Mouse (Mus musculus): ENCODE data around the gene Rasgrp2. TPM values are rescaled to one million over a fixed set of nuclear protein-coding genes. Genes with fewer than 3 reads are reported as not detected.

Rasgrp2 gene
- polyA plus RNA-seq, 1 experiment from 2014 or later, result 18.6 TPM

DNA sequence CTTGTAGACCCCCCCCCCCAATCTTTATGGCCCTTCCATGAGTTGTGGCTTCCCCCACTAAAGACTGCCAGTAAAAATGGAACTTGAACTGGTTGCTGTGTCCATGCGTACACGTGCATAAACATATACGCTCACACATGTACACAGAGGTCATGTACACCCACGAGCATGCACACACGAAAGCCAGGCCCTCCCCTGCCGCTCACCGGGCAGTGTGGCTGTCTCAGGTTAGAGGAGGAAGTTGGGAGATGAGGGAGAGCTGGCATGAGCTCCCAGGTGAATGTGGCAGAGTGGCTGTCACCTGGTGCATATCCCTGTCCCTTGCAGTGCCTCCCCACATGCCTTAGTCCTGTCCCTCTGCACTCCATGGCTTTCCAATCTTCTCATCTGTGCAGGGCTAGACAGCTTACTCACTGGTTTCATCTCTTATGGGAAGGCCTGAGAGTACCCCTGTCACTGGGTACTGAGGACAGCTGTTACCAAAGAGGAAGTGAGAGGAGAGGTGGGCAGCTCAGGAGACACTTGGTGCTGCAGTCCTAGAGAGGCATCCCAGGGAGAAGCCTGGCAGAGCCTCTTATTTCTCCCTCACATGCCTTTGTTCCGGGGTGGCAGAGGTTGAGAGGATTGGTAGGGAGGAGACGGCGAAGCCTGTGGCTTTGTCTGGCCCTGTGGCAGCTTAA is 55.0 kb downstream of the Rasgrp2 start:
- Histone ChIP-seq H3K36me3 (replicated peaks) (no peaks in the 10 kb centered on the region), H3K9me3 (no peaks in the 10 kb centered on the region), H3K27me3 (replicated peaks; ENCODE audit: low read depth, poor library complexity, severe bottlenecking) (peaks cover 32% of the 10 kb centered on the region), H3K4me1 (peaks cover 26% of the 10 kb centered on the region), H3K4me3 (no peak overlapping the region), H3K27ac (replicated peaks) (no peak overlapping the region)
- DNase-seq (ENCODE audit: low spot score), result no peak
- WGBS, result 73% methylated on average over 10 of the region's 10 CpGs

DNA sequence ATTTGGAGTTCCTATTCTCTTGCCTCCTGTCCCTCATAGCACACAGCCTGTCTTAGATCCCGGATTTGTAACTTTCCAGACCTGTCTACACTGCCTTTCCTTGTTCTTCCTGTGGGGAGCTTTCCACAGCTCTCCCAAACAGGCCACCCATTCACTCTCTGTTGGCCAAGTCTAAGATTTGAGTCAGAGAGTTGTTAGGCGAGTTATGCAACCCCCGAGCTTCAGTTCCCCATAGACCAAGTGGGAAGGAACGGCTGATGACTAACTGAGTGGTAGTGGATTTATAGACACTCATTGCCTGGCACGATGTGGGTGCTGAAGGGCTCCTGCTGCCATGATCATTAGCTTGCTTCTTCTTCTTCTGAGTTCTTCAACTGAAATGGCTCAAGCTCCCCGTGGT is 60.4 kb downstream of the Rasgrp2 start:
- Histone ChIP-seq H3K27ac (replicated peaks) (no peak overlapping the region), H3K4me1 (peaks cover 25% of the 10 kb centered on the region), H3K4me3 (no peak overlapping the region), H3K9me3 (no peaks in the 10 kb centered on the region), H3K36me3 (replicated peaks) (no peaks in the 10 kb centered on the region), H3K27me3 (replicated peaks; ENCODE audit: low read depth, poor library complexity, severe bottlenecking) (peaks cover 13% of the 10 kb centered on the region)
- 90% methylated on average over 6 of the region's 6 CpGs for WGBS
- no peak for DNase-seq (ENCODE audit: low spot score)

DNA sequence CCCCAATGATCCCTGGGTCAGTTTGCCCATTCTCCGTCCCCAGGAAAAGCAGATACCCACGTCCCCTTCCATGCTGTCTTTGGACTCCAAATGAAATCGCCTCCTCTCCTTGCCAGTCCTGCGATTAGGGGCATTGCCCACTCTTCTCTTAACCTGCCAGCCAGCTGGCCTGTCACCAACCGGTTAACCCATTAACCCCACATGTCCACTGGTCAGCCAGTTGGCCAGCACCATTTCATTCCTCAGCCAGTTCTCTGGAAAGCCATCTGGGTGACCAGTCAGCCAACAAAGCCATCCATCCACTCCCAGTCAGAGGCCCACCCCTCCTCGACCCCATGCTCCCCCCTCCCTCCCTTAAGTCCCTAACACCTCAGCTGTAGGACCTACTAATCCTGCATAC is 63.7 kb downstream of the Rasgrp2 start:
- no peaks in the 10 kb centered on the region for H3K36me3 ChIP-seq (replicated peaks)
- 44% methylated on average over 6 of the region's 6 CpGs for WGBS
- peaks cover 15% of the 10 kb centered on the region for H3K27me3 ChIP-seq (replicated peaks; ENCODE audit: low read depth, poor library complexity, severe bottlenecking)
- H3K9me3 ChIP-seq, result 0 out of 2 replicates have a peak, but pooled peaks cover 4% of the 10 kb centered on the region
- peaks cover 37% of the 10 kb centered on the region for H3K4me1 ChIP-seq
- no peak overlapping the region for H3K4me3 ChIP-seq
- no peak overlapping the region for H3K27ac ChIP-seq (replicated peaks)
- no peak for DNase-seq (ENCODE audit: low spot score)

DNA sequence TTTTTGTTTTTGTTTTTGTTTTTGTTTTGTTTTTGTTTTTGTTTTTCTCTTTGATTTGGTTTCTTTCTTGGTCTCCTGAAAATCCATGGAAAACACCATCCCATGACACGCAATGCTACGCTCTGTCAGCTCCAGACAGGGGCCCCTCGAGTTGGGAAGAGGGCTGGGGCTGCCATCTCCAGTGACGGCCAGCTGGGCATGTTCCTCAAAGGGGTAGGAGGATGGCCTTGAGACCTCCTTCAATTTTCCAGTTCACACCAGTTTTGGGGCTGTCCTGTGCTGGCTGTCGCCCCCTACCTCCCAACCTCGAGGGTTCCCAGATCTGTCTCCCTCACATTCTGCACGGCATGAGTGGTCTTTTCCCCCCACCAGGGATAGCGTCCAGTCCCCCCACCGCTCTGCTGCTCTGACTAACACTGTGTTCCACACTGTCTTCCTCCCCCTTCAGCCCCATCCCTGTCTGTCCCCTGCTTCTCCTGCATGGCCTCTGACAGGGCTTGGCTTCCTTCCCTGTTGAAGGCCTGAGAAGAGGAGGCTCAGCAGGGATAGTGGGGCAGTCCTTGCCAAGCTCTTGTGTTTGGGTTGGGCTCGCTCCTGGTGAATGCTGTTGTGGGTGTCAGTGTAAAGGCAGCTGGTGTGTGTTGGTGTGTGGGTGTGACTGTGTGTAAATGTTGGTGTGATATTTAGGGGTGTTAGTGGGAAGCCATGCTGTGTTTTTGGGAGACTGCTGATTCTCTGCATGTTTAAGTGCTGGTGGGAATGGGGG is 65.3 kb downstream of the Rasgrp2 start:
- Histone ChIP-seq H3K9me3 (0 out of 2 replicates have a peak, but pooled peaks cover 4% of the 10 kb centered on the region), H3K36me3 (replicated peaks) (no peaks in the 10 kb centered on the region), H3K27ac (replicated peaks) (no peak overlapping the region), H3K4me1 (peaks cover 45% of the 10 kb centered on the region), H3K27me3 (replicated peaks; ENCODE audit: low read depth, poor library complexity, severe bottlenecking) (peaks cover 15% of the 10 kb centered on the region), H3K4me3 (no peak overlapping the region)
- no peak for DNase-seq (ENCODE audit: low spot score)
- WGBS, result 46% methylated on average over 10 of the region's 10 CpGs

Other genes with a start within 250 kb of the Rasgrp2 start
- not detected in 2 replicates for gene Majin, start 215.0 kb upstream of the Rasgrp2 start, polyA plus RNA-seq (2016; fragmentation: Nextera tagmentation; extraction: Ambion mirVana)
- gene Gpha2, start 173.0 kb upstream of the Rasgrp2 start, polyA plus RNA-seq (2016; fragmentation: Nextera tagmentation; extraction: Ambion mirVana), result 0.98 and 1.3 TPM in 2 replicates
- gene Ppp2r5b, start 163.5 kb upstream of the Rasgrp2 start, polyA plus RNA-seq (2016; fragmentation: Nextera tagmentation; extraction: Ambion mirVana), result 25.5 and 26.3 TPM in 2 replicates
- 12.5 and 13.6 TPM in 2 replicates for gene Atg2a, start 157.7 kb upstream of the Rasgrp2 start, polyA plus RNA-seq (2016; fragmentation: Nextera tagmentation; extraction: Ambion mirVana)
- 81.8 and 83.5 TPM in 2 replicates for gene Ehd1, start 122.6 kb upstream of the Rasgrp2 start, polyA plus RNA-seq (2016; fragmentation: Nextera tagmentation; extraction: Ambion mirVana)
- gene Cdc42bpg, start 92.9 kb upstream of the Rasgrp2 start, polyA plus RNA-seq (2016; fragmentation: Nextera tagmentation; extraction: Ambion mirVana), result 0.12 and 0.39 TPM in 2 replicates
- gene Men1, start 64.4 kb upstream of the Rasgrp2 start, polyA plus RNA-seq (2016; fragmentation: Nextera tagmentation; extraction: Ambion mirVana), result 122 and 130 TPM in 2 replicates
- gene Map4k2, start 58.2 kb upstream of the Rasgrp2 start, polyA plus RNA-seq (2016; fragmentation: Nextera tagmentation; extraction: Ambion mirVana), result 11.0 and 14.0 TPM in 2 replicates
- 185 and 205 TPM in 2 replicates for gene Sf1, start 35.6 kb upstream of the Rasgrp2 start, polyA plus RNA-seq (2016; fragmentation: Nextera tagmentation; extraction: Ambion mirVana)
- 1.1 and 2.2 TPM in 2 replicates for gene Pygm, start 14.9 kb upstream of the Rasgrp2 start, polyA plus RNA-seq (2016; fragmentation: Nextera tagmentation; extraction: Ambion mirVana)
- 1.9 TPM in 2 replicates for gene Nrxn2, start 19.4 kb downstream of the Rasgrp2 start, polyA plus RNA-seq (2016; fragmentation: Nextera tagmentation; extraction: Ambion mirVana)
- not detected in 2 replicates for gene Slc22a12, start 143.7 kb downstream of the Rasgrp2 start, polyA plus RNA-seq (2016; fragmentation: Nextera tagmentation; extraction: Ambion mirVana)

Measured in embryonic facial prominence, embryonic 10.5 days (tissue).